Mouse (Mus musculus) urinary bladder, postnatal 14 days (tissue): ENCODE measurements at regions not wholly inside any gene's neighbourhood (a gene's known extent, or its start where the extent isn't known, plus 50 kb on each side); places are given as distances from the start of the nearest gene placed in this dataset.

Source experiments
- DNase-seq: peaks from one replicate; pipeline ENCODE4 v3.0.0; 2021; ENCODE audit warnings: low spot score

- DNase-seq = peak; percentile 3
Measured at GRCm38 (mm10) chr4:92311891-92312290, 120.3 kb upstream of the Gm12666 start.

GRCm38 (mm10) chr4:92265878-92266277 lies 74.3 kb upstream of the Gm12666 start:
- DNase-seq = no peak

- DNase-seq = no peak
Measured at GRCm38 (mm10) chr4:92246800-92247199, 55.3 kb upstream of the Gm12666 start.
